Comparison of ENCODE assay signal across 15 mouse cellular contexts in genomic region chr17:25220746-25221145, GRCm38 (mm10). TPM values are rescaled to one million over a fixed set of nuclear protein-coding genes. Genes with fewer than 3 reads are reported as not detected.
DNase-seq lines count a peak whose midpoint lies in the region; ATAC-seq and TF ChIP-seq lines count a peak whose summit lies in the region.
"Had no signal": no experiment of that assay in that cellular context is flagged by ENCODE, and none has a peak within 500 bp of the region (broad histone marks: within the 10 kb centered on the region; RNA-seq: fewer than 3 reads in every experiment).

No protein-coding gene starts in this region.

- TF ChIP-seq POLR2A in liver, adult 2 months (IDR thresholded peaks at IDR 0.05; ENCODE audit: extremely low read depth, insufficient read depth, low read length), result no peak
- TF ChIP-seq POLR2A in CH12.LX (IDR thresholded peaks at IDR 0.05; ENCODE audit: low read depth, low read length), result no peak
- TF ChIP-seq POLR2A in cortical plate, adult 2 months (IDR thresholded peaks at IDR 0.05; ENCODE audit: extremely low read depth, insufficient read depth, low read length), result no peak

- H3K36me3 ChIP-seq in kidney, embryonic 15.5 days, result peaks cover 39% of the 10 kb centered on the region
- 0 out of 2 replicates have a peak, but pooled peaks cover 1% of the 10 kb centered on the region for H3K36me3 ChIP-seq in liver, adult 2 months (ENCODE audit: control insufficient read depth, insufficient read depth, low read length)
- H3K36me3 ChIP-seq in liver, postnatal 0 days (replicated peaks; ENCODE audit: insufficient read depth, low read length), result peaks cover 18% of the 10 kb centered on the region
- H3K36me3 ChIP-seq in CH12.LX (replicated peaks in 1 of 2; ENCODE audit: control insufficient read depth in 1 of 2, insufficient read depth in 1 of 2, low read length in 1 of 2), result peaks cover 22 to 52% of the 10 kb centered on the region in 2 experiments

- WGBS in kidney, embryonic 15.5 days, result 80% methylated on average over 1 of the region's 1 CpGs
- WGBS in liver, adult 2 months, result 31% methylated on average over 1 of the region's 1 CpGs
- WGBS in liver, postnatal 0 days (ENCODE audit: insufficient replicate concordance), result 96% methylated on average over 1 of the region's 1 CpGs

- TF ChIP-seq RAD21 in CH12.LX (IDR thresholded peaks at IDR 0.05; ENCODE audit: low read depth, low read length), result no peak

- no peak for ATAC-seq in kidney, embryonic 15.5 days (replicated peaks; ENCODE audit: low FRiP score)
- no peak for ATAC-seq in liver, postnatal 0 days

- H3K9ac ChIP-seq in kidney, embryonic 15.5 days, result no peak overlapping the region
- peak overlapping the region; percentile 37; the same call in 1 of the 2 replicates for H3K9ac ChIP-seq in liver, adult 2 months (ENCODE audit: low read depth, low read length)
- H3K9ac ChIP-seq in liver, postnatal 0 days (replicated peaks), result no peak overlapping the region; the same call in 1 of the 2 replicates
- H3K9ac ChIP-seq in CH12.LX (ENCODE audit: insufficient read depth, low read depth), result no peak overlapping the region
- H3K9ac ChIP-seq: forebrain, embryonic 12.5 days; lung, embryonic 14.5 days had no signal

- H3K9me3 ChIP-seq in kidney, embryonic 15.5 days (replicated peaks), result no peaks in the 10 kb centered on the region
- H3K9me3 ChIP-seq in liver, postnatal 0 days (ENCODE audit: low read length), result no peaks in the 10 kb centered on the region
- H3K9me3 ChIP-seq in CH12.LX (replicated peaks; ENCODE audit: low read length), result no peaks in the 10 kb centered on the region
- H3K9me3 ChIP-seq: forebrain, embryonic 12.5 days had no signal

- H3K4me3 ChIP-seq in kidney, embryonic 15.5 days (replicated peaks), result no peak overlapping the region
- no peak overlapping the region for H3K4me3 ChIP-seq in liver, adult 2 months (ENCODE audit: insufficient read depth, low read depth, low read length)
- no peak overlapping the region for H3K4me3 ChIP-seq in liver, postnatal 0 days (ENCODE audit: low read depth, low read length)
- no peak overlapping the region for H3K4me3 ChIP-seq in CH12.LX (replicated peaks in 1 of 3; ENCODE audit: low read depth in 2 of 3, low read length in 2 of 3, poor library complexity in 1 of 3)
- H3K4me3 ChIP-seq in cortical plate, adult 2 months (ENCODE audit: insufficient read depth, low read length), result no peak overlapping the region
- H3K4me3 ChIP-seq: forebrain, embryonic 12.5 days had no signal

- H3K4me2 ChIP-seq in kidney, embryonic 15.5 days, result no peak overlapping the region
- no peak overlapping the region for H3K4me2 ChIP-seq in liver, postnatal 0 days (ENCODE audit: low read depth, low read length)
- no peak overlapping the region for H3K4me2 ChIP-seq in CH12.LX (ENCODE audit: insufficient read depth, low read depth, poor library complexity, severe bottlenecking)

- no peaks in the 10 kb centered on the region for H3K27me3 ChIP-seq in kidney, embryonic 15.5 days
- no peaks in the 10 kb centered on the region for H3K27me3 ChIP-seq in liver, adult 2 months (ENCODE audit: control insufficient read depth, insufficient read depth, low read length)
- H3K27me3 ChIP-seq in liver, postnatal 0 days (ENCODE audit: insufficient read depth, low read length), result no peaks in the 10 kb centered on the region
- no peaks in the 10 kb centered on the region for H3K27me3 ChIP-seq in CH12.LX (replicated peaks)

- TF ChIP-seq CTCF in liver, adult 2 months (IDR thresholded peaks at IDR 0.05; ENCODE audit: low read depth, low read length), result no peak
- TF ChIP-seq CTCF in liver, postnatal 0 days (IDR thresholded peaks at IDR 0.05; ENCODE audit: low read depth), result no peak
- no peak for TF ChIP-seq CTCF in CH12.LX (conservative IDR thresholded peaks at IDR 0.05 in 1 of 2, IDR thresholded peaks at IDR 0.05 in 1 of 2; ENCODE audit: low read depth in 2 of 2, low read length in 2 of 2)
- no peak for TF ChIP-seq CTCF in cortical plate, adult 2 months (IDR thresholded peaks at IDR 0.05; ENCODE audit: extremely low read depth, insufficient read depth, low read length)

- in situ Hi-C loops in CH12.LX (cut with MboI; ENCODE audit: low pct_ligation_motif_present, low pct_unique_long_range_greater_than_20kb, low sequenced_read_pairs), result no loop called here

- TF ChIP-seq EP300 in liver, postnatal 0 days (IDR thresholded peaks at IDR 0.05; ENCODE audit: low read depth), result no peak
- no peak for TF ChIP-seq EP300 in CH12.LX (IDR thresholded peaks at IDR 0.05; ENCODE audit: low read length)

- no peak overlapping the region for H3K27ac ChIP-seq in kidney, embryonic 15.5 days
- peak overlapping the region; percentile 79 for H3K27ac ChIP-seq in liver, adult 2 months (replicated peaks; ENCODE audit: insufficient read depth, low read depth, low read length)
- H3K27ac ChIP-seq in liver, postnatal 0 days (ENCODE audit: low read depth), result no peak overlapping the region
- peak overlapping the region; percentile 95; the same call in 1 of the 2 replicates for H3K27ac ChIP-seq in CH12.LX (ENCODE audit: insufficient read depth, low read depth)
- H3K27ac ChIP-seq in cortical plate, adult 2 months (ENCODE audit: insufficient read depth, low read length), result peak overlapping the region; percentile 51; the same call in 1 of the 2 replicates
- H3K27ac ChIP-seq: forebrain, embryonic 12.5 days; kidney, postnatal 0 days had no signal

- H3K79me2 ChIP-seq in liver, adult 2 months (ENCODE audit: control insufficient read depth, insufficient read depth, low read length), result peaks cover 23% of the 10 kb centered on the region
- peaks cover 6% of the 10 kb centered on the region; the same call in 1 of the 2 replicates for H3K79me2 ChIP-seq in CH12.LX (replicated peaks; ENCODE audit: control insufficient read depth, extremely low read depth, insufficient read depth, poor library complexity, severe bottlenecking)

- DNase-seq in kidney, adult 11 months, result peak; percentile 35
- peak; percentile 82 for DNase-seq in liver, adult 2 months (ENCODE audit: extremely low read depth, low read depth, low spot score)
- no peak for DNase-seq in liver, postnatal 0 days
- DNase-seq in CH12.LX (ENCODE audit: extremely low read depth), result no peak
- no peak for DNase-seq in left cerebral cortex, adult 8-10 months (ENCODE audit: low spot score in 2 of 2)
- DNase-seq: cerebellum, adult 9-11 months; gastrocnemius, postnatal 14 days; left cerebral cortex, postnatal 4 days; lung, embryonic 14.5 days; lung, postnatal 4 days; right cerebral cortex, postnatal 25 days had no signal

- dilution Hi-C loops in CH12.LX (cut with MboI; ENCODE audit: extremely low pct_ligation_motif_present, extremely low pct_unique_long_range_greater_than_20kb, low sequenced_read_pairs), result no loop called here

- H3K4me1 ChIP-seq in kidney, embryonic 15.5 days, result peaks cover 12% of the 10 kb centered on the region
- peaks cover 21% of the 10 kb centered on the region for H3K4me1 ChIP-seq in liver, adult 2 months (ENCODE audit: control insufficient read depth, insufficient read depth, low read length)
- peaks cover 38% of the 10 kb centered on the region for H3K4me1 ChIP-seq in liver, postnatal 0 days (ENCODE audit: insufficient read depth)
- H3K4me1 ChIP-seq in CH12.LX (ENCODE audit: control insufficient read depth in 1 of 2, insufficient read depth in 2 of 2), result peaks cover 24 to 46% of the 10 kb centered on the region in 2 experiments
- peaks cover 4% of the 10 kb centered on the region; the same call in 1 of the 2 replicates for H3K4me1 ChIP-seq in cortical plate, adult 2 months (ENCODE audit: control insufficient read depth, insufficient read depth, low read length)

RNA-seq across cellular contexts. Expression of gene Gnptg, which starts 19.2 kb away (rescaled TPM):
- polyA plus RNA-seq in kidney, embryonic 15.5 days (2015; fragmentation: Nextera tagmentation; extraction: Ambion mirVana), result 44.4 and 46.4 TPM in 2 replicates
- total RNA-seq in liver, adult 2 months (2014; rRNA removed), result 32.1 and 33.0 TPM in 2 replicates
- polyA plus RNA-seq in liver, adult 2 months (2012; rRNA removed), result 37.4 and 41.4 TPM in 2 replicates
- polyA plus RNA-seq in liver, postnatal 0 days (2015; fragmentation: Nextera tagmentation; extraction: Ambion mirVana), result 21.2 and 22.8 TPM in 2 replicates
- 24.0 and 27.0 TPM in 2 replicates for total RNA-seq in CH12.LX (2012; rRNA removed)
- total RNA-seq in CH12.LX (2014; rRNA removed), result 20.7 and 22.1 TPM in 2 replicates
- 24.5 and 28.0 TPM in 2 replicates for polyA plus RNA-seq in CH12.LX (2012; ENCODE audit: insufficient read length, low read depth)
- polyA plus RNA-seq in cortical plate, adult 2 months (2012; rRNA removed), result 121 and 126 TPM in 2 replicates
- total RNA-seq in left cerebral cortex, adult 8-10 months (2022), result 10 to 100 TPM; 73.0 to 83.6 (median 76.1) TPM

RNA-seq across cellular contexts. Expression of gene Tsr3, which starts 19.2 kb away (rescaled TPM):
- 47.0 and 53.4 TPM in 2 replicates for polyA plus RNA-seq in kidney, embryonic 15.5 days (2015; fragmentation: Nextera tagmentation; extraction: Ambion mirVana)
- 14.0 and 16.7 TPM in 2 replicates for total RNA-seq in liver, adult 2 months (2014; rRNA removed)
- 18.8 and 19.3 TPM in 2 replicates for polyA plus RNA-seq in liver, adult 2 months (2012; rRNA removed)
- 19.1 and 19.7 TPM in 2 replicates for polyA plus RNA-seq in liver, postnatal 0 days (2015; fragmentation: Nextera tagmentation; extraction: Ambion mirVana)
- 38.7 and 40.0 TPM in 2 replicates for total RNA-seq in CH12.LX (2012; rRNA removed)
- total RNA-seq in CH12.LX (2014; rRNA removed), result 38.3 and 40.8 TPM in 2 replicates
- 42.3 and 52.8 TPM in 2 replicates for polyA plus RNA-seq in CH12.LX (2012; ENCODE audit: insufficient read length, low read depth)
- 35.3 and 35.6 TPM in 2 replicates for polyA plus RNA-seq in cortical plate, adult 2 months (2012; rRNA removed)
- 10 to 100 TPM; 18.4 to 26.5 (median 24.7) TPM for total RNA-seq in left cerebral cortex, adult 8-10 months (2022)

RNA-seq across cellular contexts. Expression of gene Unkl, which starts 32.5 kb away (rescaled TPM):
- 9.0 and 10.5 TPM in 2 replicates for polyA plus RNA-seq in kidney, embryonic 15.5 days (2015; fragmentation: Nextera tagmentation; extraction: Ambion mirVana)
- total RNA-seq in liver, adult 2 months (2014; rRNA removed), result 9.4 and 10.4 TPM in 2 replicates
- polyA plus RNA-seq in liver, adult 2 months (2012; rRNA removed), result 28.0 and 29.0 TPM in 2 replicates
- polyA plus RNA-seq in liver, postnatal 0 days (2015; fragmentation: Nextera tagmentation; extraction: Ambion mirVana), result 2.3 and 3.4 TPM in 2 replicates
- total RNA-seq in CH12.LX (2012; rRNA removed), result 11.4 and 12.0 TPM in 2 replicates
- total RNA-seq in CH12.LX (2014; rRNA removed), result 14.3 and 14.7 TPM in 2 replicates
- polyA plus RNA-seq in CH12.LX (2012; ENCODE audit: insufficient read length, low read depth), result 14.6 and 17.2 TPM in 2 replicates
- polyA plus RNA-seq in cortical plate, adult 2 months (2012; rRNA removed), result 37.6 and 42.9 TPM in 2 replicates
- total RNA-seq in left cerebral cortex, adult 8-10 months (2022), result 10 to 100 TPM; 37.0 to 40.0 (median 37.8) TPM

RNA-seq across cellular contexts. Expression of gene Baiap3, which starts 35.4 kb away (rescaled TPM):
- polyA plus RNA-seq in kidney, embryonic 15.5 days (2015; fragmentation: Nextera tagmentation; extraction: Ambion mirVana), result 1.1 and 3.9 TPM in 2 replicates
- total RNA-seq in liver, adult 2 months (2014; rRNA removed), result 0.13 and 0.18 TPM in 2 replicates
- 0.43 and 1.2 TPM in 2 replicates for polyA plus RNA-seq in liver, adult 2 months (2012; rRNA removed)
- 0.54 and 0.58 TPM in 2 replicates for polyA plus RNA-seq in liver, postnatal 0 days (2015; fragmentation: Nextera tagmentation; extraction: Ambion mirVana)
- 0.08 and 0.21 TPM in 2 replicates for total RNA-seq in CH12.LX (2012; rRNA removed)
- not detected in 2 replicates for total RNA-seq in CH12.LX (2014; rRNA removed)
- polyA plus RNA-seq in CH12.LX (2012; ENCODE audit: insufficient read length, low read depth), result 0.19 and 0.25 TPM in 2 replicates
- 4.3 and 5.4 TPM in 2 replicates for polyA plus RNA-seq in cortical plate, adult 2 months (2012; rRNA removed)
- 10 to 100 TPM; 14.5 to 33.9 (median 31.2) TPM for total RNA-seq in left cerebral cortex, adult 8-10 months (2022)

RNA-seq across cellular contexts. Expression of gene BC003965, which starts 36.4 kb away (rescaled TPM):
- polyA plus RNA-seq in kidney, embryonic 15.5 days (2015; fragmentation: Nextera tagmentation; extraction: Ambion mirVana), result 33.0 and 35.0 TPM in 2 replicates
- 11.2 and 12.1 TPM in 2 replicates for total RNA-seq in liver, adult 2 months (2014; rRNA removed)
- polyA plus RNA-seq in liver, adult 2 months (2012; rRNA removed), result 14.7 and 15.4 TPM in 2 replicates
- 15.6 and 15.8 TPM in 2 replicates for polyA plus RNA-seq in liver, postnatal 0 days (2015; fragmentation: Nextera tagmentation; extraction: Ambion mirVana)
- total RNA-seq in CH12.LX (2012; rRNA removed), result 18.7 and 22.3 TPM in 2 replicates
- total RNA-seq in CH12.LX (2014; rRNA removed), result 24.7 and 25.4 TPM in 2 replicates
- 24.9 and 25.1 TPM in 2 replicates for polyA plus RNA-seq in CH12.LX (2012; ENCODE audit: insufficient read length, low read depth)
- 22.9 and 23.9 TPM in 2 replicates for polyA plus RNA-seq in cortical plate, adult 2 months (2012; rRNA removed)
- total RNA-seq in left cerebral cortex, adult 8-10 months (2022), result 10 to 100 TPM; 17.7 to 19.9 (median 19.6) TPM

Comparison
In these comparisons a context has a peak if more than half of its experiments do, and no peak if none do; other contexts are left out.
1. DNase-seq: peak in kidney, adult 11 months (single experiment) and liver, adult 2 months (single experiment); none in liver, postnatal 0 days (single experiment), CH12.LX (single experiment) and left cerebral cortex, adult 8-10 months (0 of 2).
2. H3K27ac ChIP-seq: peak in liver, adult 2 months (single experiment), CH12.LX (single experiment) and cortical plate, adult 2 months (single experiment); none in kidney, embryonic 15.5 days (single experiment) and liver, postnatal 0 days (single experiment).